Mouse (Mus musculus) left cerebral cortex, postnatal 25 days (tissue): ENCODE results near the gene Spata16. TPM values are rescaled to one million over a fixed set of nuclear protein-coding genes. Genes with fewer than 3 reads are reported as not detected.
"Not testable (repeated sequence)": the region's sequence is repeated elsewhere in the genome, so short reads cannot be mapped to it uniquely, and the experiment has no call there.

Source experiments
- DNase-seq, 2 experiments: peaks; one replicate each; pipeline ENCODE4 v3.0.0; 2022; ENCODE audit warnings: low spot score in 2 of 2, mixed read lengths in 1 of 2
- intact Hi-C: fragments of 180-260 bp; cut with DNase I; formaldehyde crosslinking; loops from one replicate; pipeline ENCODE4 v1.15.1; 2025
- total RNA-seq, 2 experiments: library from RNA; stranded (reverse); gene quantifications; 2 replicates each; pipeline ENCODE4 v1.2.3; 2021

Spata16 gene
- under 1 TPM in 1 of 2 experiments, not detected in 1; 0.16 TPM for total RNA-seq

GRCm38 (mm10) chr3:26637402-26637801 is at the start of gene Spata16:
Gene Spata16 (plus strand): TSS chr3:26637620.
- intact Hi-C loops = no loop called here
- DNase-seq = no peak

GRCm38 (mm10) chr3:26604861-26605260 is 32.6 kb upstream of the Spata16 start:
- DNase-seq = no peak
- intact Hi-C loops = no loop called here

- intact Hi-C loops = no loop called here
- DNase-seq = no peak
These were observed 28.9 kb upstream of the Spata16 start for GRCm38 (mm10) chr3:26608531-26608930.

- intact Hi-C loops = no loop called here
- DNase-seq = peak in 1 of 2 experiments; percentile 24
These were observed 1.8 kb downstream of the Spata16 start for GRCm38 (mm10) chr3:26639214-26639613.

- no peak for DNase-seq
- intact Hi-C loops = no loop called here
These were observed 2.4 kb downstream of the Spata16 start for GRCm38 (mm10) chr3:26639851-26640250.

- intact Hi-C loops = no loop called here
- no peak for DNase-seq
These were observed 3.1 kb downstream of the Spata16 start for GRCm38 (mm10) chr3:26640321-26641075.

- no peak for DNase-seq
- intact Hi-C loops = no loop called here
These were observed 4.2 kb downstream of the Spata16 start for GRCm38 (mm10) chr3:26641351-26642249.

GRCm38 (mm10) chr3:26644136-26644535 is 6.7 kb downstream of the Spata16 start:
- intact Hi-C loops = no loop called here
- DNase-seq = no peak

GRCm38 (mm10) chr3:26646834-26647233 is 9.4 kb downstream of the Spata16 start:
- intact Hi-C loops = no loop called here
- no peak for DNase-seq

GRCm38 (mm10) chr3:26685832-26686231 is 48.4 kb downstream of the Spata16 start:
- DNase-seq = peak in 1 of 2 experiments; percentile 76
- intact Hi-C loops = no loop called here

- DNase-seq, intact Hi-C loops: not testable (repeated sequence)
These were observed 72.1 kb downstream of the Spata16 start for GRCm38 (mm10) chr3:26709492-26709891.

GRCm38 (mm10) chr3:26727526-26727925 is 90.1 kb downstream of the Spata16 start:
- no peak for DNase-seq
- intact Hi-C loops = no loop called here

GRCm38 (mm10) chr3:26750492-26750891 is 113.1 kb downstream of the Spata16 start:
- intact Hi-C loops = no loop called here
- DNase-seq = no peak

- intact Hi-C loops = no loop called here
- no peak for DNase-seq
These were observed 115.0 kb downstream of the Spata16 start for GRCm38 (mm10) chr3:26752441-26752840.

GRCm38 (mm10) chr3:26793334-26794101 is 156.1 kb downstream of the Spata16 start:
- intact Hi-C loops = no loop called here
- DNase-seq = peak in 1 of 2 experiments; percentile 76

- DNase-seq = no peak
- intact Hi-C loops = no loop called here
These were observed 158.6 kb downstream of the Spata16 start for GRCm38 (mm10) chr3:26795851-26796538.

- intact Hi-C loops = no loop called here
- DNase-seq = no peak
These were observed 159.5 kb downstream of the Spata16 start for GRCm38 (mm10) chr3:26796954-26797353.

- DNase-seq = peak in 1 of 2 experiments; percentile 70
These were observed 176.9 kb downstream of the Spata16 start for GRCm38 (mm10) chr3:26814307-26814706.

GRCm38 (mm10) chr3:26815764-26816163 is 178.3 kb downstream of the Spata16 start:
- DNase-seq = peak in 1 of 2 experiments; percentile 70
- intact Hi-C loops = loop anchor here (5.0 kb wide), 1 partner anchor 153 kb away; no protein-coding TSS in a partner anchor

More at GRCm38 (mm10) chr3:26814307-26814706, 176.9 kb downstream of the Spata16 start:
- intact Hi-C loops = no loop called here
